Mouse (Mus musculus) c-Kit-negative CD71-positive TER-119-positive erythroid progenitor cells, embryonic 14.5 days (primary cell): ENCODE measurements around the gene Nrip3.

ENCODE experiments used
- DNase-seq: peaks from one replicate; pipeline ENCODE4 v3.0.0-alpha.2; 2013; ENCODE audit warnings: low read depth, low spot score

Gene Nrip3

DNA sequence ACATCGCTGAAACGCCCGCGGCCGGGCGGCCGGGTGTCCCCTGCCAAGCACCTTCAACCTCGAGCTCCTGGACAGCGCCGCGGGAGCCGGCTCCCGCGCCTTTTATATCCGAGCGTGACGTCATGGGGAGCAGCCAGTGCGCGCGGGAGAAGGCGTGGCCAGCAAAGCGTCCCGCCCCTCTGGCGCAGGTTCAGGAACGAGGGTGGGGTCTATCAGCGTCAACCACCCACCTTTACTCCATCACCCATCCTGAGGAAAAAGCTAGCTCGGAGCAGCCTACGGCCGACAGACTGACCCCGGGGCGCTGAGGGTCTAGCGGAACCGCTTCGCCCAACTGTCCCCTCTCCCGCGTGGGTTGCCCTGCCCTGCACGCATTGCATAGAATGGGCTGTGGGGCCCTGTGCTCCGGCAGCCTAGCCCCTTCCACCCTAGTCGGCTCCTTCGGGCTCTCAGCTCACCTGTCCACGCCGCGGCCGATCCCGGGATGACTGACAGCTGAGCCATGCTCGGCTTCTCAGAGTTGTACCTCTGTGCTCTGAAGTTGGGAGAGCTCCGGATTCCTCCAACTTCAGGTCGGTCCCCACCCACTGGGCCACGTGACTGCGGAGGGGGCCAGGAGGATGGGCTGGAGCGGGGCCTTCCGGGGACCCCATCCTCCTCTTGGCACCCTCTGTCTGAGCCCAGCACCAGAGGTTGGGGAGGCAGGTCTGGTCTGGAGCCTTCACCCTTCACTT is at the start of gene Nrip3:
TSS of gene Nrip3 (minus strand) at position 556 of the 734 bp plus-strand sequence.
- peak; percentile 61 for DNase-seq

DNA sequence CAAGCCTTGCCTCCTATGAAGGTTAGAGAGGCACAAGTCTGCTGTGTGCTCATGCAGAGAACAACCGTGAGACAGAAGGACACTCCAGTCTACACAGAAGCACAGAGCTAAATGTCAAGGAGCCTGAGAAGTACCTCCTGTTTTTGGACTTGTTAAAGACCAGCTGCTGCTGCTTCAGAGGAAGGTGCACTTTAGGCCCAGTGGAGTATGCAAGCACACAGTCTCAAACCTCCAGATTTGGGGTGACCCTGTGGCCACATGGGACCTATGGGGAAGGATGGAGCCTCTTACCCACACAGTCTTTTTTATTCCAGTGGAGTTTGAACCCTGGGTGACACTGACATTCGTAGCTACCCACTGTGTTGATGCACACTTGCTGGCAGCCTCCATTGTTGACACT is 49.6 kb upstream of the Nrip3 start:
- DNase-seq: no peak

DNA sequence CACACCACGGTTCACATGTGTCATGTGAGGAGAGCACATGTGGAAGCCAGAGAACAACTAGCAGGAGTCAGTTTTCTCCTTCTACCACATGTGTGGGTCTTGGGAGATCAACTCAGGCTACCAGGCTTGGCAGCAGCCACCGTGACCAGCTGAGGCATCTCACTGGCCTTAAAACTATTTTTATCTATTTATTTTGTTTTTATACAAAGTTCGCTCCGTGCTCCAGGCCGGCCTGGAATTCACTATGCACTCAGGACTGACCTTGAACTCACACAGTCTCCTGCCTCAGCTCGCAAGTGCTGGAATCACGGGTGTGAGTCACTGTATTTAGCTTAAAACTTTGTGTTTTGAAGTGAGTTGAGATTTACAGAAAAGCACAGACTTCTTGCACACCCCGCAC is 45.1 kb upstream of the Nrip3 start:
- no peak for DNase-seq

DNA sequence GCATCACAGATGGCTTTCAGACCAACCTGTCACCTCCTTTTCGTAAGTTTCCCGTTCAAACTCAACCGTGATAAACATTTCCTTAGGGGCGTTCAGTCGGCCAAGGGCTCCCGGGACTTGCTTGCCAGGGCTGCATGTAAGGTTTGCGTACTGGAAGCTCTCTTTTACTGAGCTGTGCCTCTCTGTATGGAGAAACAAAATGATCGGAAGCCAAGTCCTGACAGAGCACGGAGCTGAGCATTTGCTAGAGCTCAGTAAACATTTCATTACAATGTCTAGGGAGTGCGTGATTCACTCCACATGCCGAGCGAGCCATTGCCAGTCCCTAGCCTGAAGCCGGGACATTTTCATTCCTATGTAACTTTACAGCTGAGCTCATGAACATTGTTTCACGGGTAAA is 43.5 kb upstream of the Nrip3 start:
- no peak for DNase-seq

DNA sequence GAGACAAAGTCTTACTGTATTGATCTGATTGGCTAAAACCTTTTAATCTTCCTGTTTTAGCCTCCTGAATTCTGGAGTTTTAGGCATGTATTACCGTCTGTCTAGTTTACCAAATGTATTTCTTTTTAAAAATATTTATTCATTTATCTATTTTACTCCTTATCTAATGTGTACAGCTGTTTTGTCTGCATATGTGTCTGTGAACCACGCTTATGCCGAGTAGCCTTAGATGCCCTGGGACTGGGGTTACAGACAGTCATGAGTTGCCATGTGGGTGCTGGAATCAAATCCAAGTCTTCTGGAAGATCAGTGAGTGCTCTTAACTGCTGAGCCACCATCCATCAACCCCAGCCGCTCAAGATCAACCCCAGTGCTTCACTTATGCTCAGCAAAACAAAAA is 36.8 kb upstream of the Nrip3 start:
- no peak for DNase-seq

DNA sequence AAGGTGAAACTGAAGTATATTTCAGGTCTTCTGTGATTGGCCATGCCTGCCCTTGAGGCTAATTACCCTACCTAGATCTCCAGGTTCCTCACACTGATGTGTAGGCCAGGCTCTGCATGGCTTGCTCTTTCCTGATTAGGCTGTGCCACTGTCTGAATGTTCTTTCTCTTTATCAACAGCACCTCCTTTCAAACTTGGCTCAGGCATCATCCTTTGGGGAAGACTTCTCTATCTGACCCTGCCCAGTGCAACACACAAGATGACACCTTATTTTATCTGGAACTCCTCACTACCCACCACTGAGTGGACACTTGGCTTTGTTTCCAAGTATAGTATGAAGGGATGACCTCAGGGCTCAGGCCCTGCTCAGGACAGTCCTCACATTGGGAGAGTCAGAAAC is 36.1 kb upstream of the Nrip3 start:
- DNase-seq: no peak

DNA sequence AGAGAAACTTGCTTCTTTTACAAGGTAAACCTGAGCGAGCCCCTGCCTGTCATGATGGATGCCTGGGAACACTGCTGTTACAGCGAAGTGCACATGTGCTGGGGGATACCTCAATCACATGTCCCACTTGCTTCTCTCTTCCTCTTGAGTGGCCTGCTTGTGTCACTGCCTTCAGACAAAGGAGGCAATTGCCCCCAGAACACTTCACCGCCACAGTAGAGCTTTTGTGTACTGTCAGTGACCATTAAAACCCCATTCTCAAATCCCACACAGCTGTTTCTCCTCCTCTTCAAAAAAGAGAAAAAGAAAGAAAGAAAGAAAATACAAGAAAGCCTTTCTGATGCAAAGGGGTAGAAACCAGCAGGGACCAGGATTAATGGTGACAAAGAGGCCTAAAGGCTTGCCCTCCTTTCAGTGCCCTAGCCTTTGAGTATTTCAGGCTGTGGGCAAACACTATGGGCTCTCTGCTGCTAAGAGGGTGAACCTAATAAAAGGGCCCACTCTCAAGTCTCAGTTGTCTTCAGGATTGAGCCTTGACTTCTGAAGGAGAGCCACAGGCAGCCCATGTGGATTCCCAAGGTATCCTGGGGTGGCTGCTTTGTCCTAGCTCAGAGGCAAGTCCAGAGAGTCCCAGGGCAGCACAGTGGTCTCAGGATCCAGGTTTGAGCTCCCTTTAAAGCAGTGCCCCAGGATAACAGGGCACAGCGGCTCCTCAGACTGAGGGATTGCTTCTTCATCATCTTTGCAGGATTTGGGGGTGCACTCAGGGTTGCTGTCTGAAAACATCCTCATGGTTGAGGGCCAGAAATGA is 31.7 kb upstream of the Nrip3 start:
- DNase-seq: no peak

DNA sequence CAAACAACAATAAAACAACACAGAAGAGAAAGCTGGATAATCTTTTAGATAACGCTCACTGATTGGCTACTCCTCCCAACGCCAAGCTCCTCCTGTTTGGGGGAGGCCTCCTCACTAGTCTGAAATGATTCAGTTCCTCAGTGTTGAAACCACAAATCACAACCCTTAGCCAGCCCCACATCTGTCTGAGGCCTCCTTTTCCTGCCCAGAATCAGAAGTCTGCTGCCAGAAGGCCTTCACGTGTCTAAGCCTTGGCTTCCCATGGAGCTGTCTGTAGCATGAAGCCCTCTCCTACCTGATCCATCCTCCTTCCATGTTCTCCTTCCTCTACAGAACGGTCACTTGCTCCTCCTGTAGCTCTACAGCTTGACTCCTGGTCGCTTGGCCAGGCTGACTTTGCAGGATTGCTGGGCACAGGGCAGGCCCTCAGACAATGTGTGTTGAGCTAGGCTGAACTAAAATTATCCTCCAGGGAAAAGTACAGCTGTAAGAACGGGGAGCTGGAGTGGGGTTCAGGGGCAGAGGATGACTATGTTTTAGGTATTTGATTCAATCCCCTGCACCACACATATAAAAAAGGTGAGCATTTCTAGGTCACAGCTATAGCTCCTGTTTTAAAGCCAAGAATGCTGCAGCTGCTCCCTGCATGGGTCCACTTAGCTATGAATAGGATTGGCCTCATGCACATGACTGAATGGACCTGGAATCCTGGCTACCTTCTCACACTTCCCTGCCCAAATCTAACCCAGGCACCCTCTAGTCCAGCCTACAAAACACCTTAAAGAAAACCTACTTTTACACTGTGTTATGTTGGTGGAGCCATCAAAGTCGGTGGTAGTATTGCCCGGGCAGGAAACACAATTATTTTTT is 26.0 kb upstream of the Nrip3 start:
- DNase-seq: no peak

DNA sequence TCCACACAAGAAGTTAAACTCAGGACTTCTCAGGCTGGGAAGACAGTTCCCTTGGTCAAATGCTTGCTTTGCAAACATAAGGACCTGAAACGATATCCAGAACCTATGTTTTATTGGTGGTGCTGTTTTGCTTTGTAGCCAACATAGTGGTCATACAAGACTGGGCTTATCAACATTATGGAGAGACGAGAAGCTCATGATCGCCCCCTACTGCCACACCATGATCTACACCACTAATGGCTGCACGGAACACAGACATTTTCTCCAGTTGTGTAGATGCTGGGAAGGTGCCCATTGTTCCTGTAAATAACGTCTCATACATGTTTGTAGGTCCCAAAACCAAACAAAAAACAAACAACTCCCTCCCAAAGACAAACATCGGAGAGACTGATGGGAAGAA is 23.0 kb upstream of the Nrip3 start:
- peak; percentile 21 for DNase-seq

DNA sequence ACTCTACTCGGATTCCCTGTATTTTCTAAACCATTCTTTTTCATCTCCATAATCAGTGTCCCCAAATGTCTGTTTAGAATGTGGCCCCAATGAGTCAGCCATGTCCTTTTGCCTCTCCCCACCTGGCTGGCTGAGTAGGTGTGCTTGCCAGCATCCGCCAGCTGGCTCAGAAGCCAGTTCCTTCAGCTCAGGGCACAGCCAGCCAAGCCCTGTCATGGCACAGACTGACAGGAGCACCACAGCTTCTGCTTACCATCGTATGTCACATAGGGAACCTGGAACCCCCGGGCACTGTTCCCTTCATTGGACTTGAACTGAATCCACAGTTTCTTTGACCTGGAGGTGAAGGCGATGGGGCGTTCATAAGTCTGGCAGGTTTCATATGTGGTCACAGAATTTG is 22.5 kb upstream of the Nrip3 start:
- no peak for DNase-seq

DNA sequence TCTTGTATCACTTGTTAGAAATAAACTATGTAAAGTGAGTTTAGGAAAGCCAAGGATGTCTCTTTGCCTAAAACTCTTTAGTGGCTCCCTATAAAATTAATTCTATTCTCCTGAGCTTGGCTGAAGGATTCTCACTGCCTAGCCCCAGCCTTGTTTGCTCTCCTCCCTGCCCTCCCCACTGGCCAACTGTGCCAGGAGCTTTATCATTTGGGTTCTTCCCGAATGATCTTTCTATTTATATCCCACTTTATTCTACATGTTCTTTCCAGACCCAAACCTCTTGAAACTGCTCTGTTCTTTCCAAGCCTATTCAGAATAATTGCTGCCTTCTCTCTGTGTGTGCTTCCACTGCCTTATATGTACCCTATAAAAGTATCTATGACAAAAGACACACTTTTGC is 21.7 kb upstream of the Nrip3 start:
- DNase-seq: no peak

DNA sequence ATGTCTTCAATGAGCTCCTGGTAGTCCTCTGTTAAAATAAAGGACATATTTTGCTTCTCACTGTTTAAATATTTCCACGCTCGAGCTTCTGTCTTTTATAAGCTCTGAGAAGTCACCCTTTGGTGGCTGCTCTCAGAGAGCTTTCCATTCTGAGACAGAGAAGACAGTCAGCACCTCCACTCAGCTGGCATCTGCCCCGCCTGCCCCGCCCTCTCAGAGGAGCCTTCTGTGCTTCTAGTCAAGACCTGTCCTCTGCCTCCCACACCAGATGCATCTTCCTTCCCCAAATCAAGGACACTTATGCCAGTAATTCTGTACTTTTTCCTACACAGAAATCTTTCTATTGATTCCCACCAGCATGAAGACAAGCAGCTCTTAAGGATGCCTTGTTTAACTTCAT is 18.8 kb upstream of the Nrip3 start:
- no peak for DNase-seq

DNA sequence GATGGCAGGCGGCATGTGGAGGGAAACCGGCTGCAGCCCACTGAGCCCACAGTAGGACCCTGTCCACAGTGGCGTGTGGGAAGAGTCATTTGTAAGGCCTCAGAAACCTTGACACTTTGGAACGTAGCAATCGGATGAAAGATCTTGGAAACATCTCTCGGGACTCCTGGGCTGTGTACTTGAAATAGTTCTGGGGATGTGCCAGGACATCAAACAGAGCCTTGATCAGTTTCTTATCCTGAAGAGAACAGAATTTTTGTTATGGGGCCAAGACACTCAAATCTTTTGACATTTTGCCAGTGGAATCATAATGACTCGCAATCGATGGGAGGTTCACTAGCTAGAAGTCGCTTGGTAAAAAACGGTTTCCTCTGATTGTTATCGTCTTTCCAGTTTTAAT is 17.3 kb upstream of the Nrip3 start:
- no peak for DNase-seq

DNA sequence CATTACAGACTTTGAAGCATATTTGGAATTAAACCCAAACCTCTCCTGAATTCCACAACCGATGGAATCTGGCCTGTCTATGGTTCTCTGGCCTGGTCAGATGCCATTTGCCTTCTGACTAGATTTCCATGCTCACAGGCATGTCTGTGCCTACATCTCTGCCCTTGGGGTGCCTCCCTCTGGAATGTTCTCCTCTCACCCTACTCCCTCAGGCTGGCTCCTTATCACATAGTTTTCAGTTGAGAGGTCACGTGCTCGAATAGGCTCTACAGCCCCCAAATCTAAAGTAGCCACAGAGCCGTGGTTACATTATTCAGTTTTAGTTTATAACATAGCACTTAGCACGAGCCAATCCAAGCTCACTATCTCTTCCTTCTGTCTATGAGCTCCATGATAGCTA is 13.7 kb upstream of the Nrip3 start:
- no peak for DNase-seq

DNA sequence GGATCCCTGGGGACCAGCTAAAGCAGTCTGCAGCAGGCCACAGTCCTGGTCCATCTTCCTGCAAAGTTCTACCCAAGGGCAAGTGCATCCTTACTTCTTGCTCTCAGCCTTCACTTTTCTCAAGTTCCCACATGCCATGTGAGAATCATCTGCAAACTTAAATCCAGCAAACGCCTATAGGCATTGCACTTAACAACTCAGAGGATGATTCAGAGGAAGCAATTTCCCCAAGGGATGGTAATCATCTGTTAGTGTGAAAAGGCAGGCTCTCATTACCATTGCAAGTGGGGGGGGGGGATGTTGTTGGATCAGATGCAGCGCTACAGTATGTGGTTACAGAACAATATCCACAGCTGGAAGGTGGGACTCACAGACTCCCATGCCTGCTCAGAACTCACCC is 12.7 kb upstream of the Nrip3 start:
- DNase-seq: no peak

DNA sequence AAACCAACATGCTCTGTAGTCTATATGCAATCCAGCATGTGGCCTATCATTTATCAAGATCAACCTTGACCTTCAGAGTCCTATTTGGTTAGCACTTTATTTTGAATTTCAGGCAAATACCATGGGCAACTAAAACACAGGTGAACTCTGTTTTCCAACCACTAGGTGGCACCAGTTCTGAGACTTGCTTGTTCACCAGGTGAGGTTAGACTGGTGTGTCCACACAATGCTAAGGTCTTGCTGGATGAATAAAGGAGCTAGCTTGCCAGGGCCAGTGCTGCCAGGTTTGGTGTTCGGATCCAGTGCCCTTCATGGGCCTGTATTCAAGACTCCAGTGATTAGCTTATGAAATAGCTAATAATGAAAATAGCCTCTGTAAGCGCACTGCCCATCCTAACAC is 10.9 kb upstream of the Nrip3 start:
- DNase-seq: peak; percentile 45

DNA sequence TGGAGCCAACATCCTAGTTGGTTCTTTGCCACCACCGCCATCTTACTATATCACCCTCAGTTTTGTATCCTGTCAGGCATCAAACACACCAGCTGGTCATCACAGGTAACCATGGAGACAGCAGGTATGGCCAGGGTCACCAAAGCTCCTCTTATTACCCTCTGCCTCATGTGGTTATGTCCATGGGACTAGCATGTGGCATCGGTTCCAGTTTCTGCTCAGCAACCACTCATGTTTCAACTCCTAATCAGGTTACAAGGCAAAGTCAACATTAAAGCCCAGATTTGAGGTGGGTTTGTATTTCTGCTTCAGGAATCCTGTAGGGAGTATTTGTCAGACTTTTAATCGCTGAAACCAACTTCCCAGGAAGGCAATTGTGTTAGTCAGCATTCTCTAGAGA is 9.0 kb upstream of the Nrip3 start:
- DNase-seq: no peak

DNA sequence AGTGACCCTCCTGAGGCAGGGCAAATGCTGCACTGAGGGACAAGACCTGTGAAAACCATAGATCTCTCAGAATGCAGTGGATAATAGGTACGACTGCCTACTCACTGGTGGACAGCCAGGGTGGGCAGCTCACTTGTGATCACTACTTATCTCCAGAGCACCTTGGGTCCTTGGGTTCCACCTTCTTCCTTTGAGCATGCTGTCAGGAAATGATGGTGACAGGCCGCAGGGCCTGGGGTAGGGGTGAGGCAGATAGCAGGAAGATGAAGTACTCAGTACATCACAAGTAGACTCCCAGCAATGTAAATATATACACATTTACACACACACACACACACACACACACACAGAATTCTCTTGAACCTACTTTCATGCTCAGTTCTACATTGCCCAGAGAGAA is 6.0 kb upstream of the Nrip3 start:
- DNase-seq: no peak

DNA sequence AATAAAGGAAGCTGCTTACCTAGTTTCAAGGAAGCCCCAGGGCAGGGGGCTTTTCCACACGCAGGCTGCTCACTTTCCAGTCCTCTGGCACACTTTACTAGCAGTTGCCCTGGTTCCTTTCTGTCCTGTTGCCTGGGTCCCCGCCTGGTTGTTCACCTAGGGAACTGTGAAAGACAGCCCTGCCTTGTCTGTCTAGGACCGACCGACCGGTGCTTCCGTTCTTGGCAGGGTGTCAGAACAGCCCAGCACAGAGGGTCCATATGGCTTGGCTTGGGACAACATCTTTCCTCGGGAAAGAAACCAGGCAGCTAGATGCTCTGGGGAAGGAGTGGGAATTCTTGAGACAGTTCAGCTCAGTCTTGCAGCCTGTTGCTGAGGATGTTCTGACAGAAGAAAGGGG is 1.5 kb upstream of the Nrip3 start:
- DNase-seq: no peak

DNA sequence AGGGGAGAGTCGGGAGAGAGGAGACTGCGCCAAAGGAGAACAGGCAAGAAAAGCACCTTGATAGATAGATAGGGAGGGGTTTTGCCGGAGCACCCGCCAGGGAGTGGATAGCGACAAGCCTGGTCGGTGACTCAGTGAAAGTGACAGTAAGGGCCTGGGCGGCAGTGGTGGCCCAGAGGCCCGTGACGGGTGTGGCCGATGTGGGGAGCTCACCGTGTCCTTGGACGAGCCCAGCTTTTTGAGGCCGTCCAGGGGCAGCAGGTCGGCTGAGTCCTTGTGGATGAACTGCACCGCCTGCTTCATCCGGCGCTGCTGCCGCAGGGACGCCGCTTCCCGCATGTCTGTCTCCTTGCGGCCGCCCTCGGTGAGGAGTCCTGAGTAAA is 747 bp downstream of the Nrip3 start:
- peak; percentile 39 for DNase-seq

DNA sequence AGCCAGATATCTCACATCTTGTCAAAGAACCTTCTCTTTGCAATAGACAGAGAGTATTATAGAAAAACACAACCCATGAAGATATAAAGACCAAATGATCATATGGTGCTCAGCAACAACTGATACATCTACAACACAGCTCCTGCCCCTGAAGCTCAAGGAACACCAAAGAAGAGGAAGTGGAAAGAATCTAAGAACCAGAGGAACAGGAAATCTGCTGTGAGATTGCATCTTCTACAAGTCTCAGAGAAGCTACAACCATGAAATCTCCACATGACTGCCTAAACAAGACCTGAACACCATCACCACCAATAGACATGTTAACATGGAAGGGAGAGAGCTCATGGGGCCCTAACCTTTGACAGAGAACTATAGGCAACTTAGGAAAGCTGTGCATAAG is 9.6 kb downstream of the Nrip3 start:
- DNase-seq: no peak

DNA sequence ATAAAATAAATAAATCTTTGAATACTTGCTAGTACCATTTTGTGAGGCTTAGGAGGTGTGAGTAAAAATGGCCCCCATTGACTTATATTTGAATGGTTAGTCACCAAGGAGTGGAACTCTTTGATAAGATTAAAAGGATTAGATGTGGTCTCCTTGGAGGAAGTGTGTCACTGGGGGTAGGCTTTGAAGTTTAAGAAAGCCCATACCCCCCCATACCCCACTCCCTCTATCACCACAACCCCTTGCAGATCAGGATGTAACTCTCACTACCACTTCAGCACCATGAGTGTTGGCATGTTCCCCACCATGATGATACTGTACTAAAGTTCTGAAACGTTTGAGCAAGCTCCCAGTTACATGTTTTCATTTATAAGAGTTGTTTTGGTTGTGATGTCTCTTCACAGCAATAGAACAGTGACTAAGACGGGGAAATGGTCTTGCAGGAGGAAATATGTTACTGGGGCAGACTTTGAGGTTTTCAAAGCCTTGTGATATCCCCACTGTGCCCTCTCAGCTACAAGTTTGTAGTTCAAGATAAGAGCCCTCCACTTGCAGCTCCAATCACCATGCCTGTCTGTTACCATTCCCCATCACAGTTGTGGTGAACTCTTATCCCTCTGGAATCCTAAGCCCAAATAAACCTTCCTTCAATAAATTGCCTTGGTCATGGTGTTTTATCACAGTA is 13.0 kb downstream of the Nrip3 start:
- DNase-seq: no peak
